Mouse (Mus musculus) ES-CJ7 (cell line): ENCODE measurements around the gene S1pr5.
"Not testable (repeated sequence)": the region's sequence is repeated elsewhere in the genome, so short reads cannot be mapped to it uniquely, and the experiment has no call there.

ENCODE experiments used
- DNase-seq: peaks from one replicate; pipeline ENCODE4 v3.0.0; 2011; ENCODE audit warnings: low read depth, low spot score

S1pr5 gene

DNA sequence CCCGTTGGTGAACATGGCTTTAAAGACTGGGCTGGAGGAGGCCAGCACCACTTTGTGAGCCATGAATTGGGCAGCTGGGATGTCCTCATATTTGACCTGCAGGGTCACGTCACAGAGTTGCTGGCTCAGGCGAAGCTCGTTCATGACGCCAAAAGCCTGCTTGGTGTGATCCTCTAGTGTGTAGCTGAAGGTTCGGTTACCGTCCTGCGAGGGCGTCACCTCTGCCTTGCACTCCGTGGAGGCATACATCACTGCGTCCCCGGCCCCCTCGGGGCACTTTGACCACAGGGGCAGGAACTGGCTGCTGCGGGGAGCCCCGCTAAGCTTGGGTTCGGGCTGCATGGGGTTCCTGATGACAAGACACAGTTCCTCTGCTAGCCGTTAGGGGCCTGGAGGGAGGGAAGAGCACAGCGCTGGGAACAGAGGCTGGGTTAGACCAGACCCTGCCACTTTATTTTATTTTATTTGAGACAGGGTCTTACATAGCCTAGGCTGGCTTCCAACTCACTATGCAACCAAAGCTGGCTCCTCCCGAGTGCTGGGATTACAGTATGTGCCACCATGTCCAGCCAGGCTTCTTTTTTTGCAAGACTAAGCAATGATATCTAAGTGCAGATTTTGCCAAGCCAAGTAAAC lies 10.8 kb downstream of the S1pr5 start:
- DNase-seq, result peak; percentile 71

DNA sequence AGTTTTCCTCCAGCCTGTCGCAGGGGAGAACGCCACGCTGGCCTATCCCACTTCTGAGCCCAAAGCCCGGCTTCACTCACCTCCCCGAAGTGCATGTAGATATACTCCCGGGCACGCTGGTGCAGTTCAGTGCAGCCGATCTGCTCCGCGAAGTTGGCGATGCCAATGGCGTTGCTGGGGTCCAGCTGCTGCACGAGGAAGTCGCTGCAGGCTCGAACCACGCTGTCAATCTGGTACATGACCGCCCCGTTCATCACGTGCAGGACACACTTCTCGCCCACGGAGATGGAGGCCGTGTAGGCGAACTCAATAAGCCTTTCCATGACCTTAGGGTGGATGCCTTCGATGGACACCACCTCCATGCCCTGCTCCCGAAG lies 11.3 kb downstream of the S1pr5 start:
- no peak for DNase-seq

- no peak for DNase-seq
Observed at GRCm38 (mm10) chr9:21235341-21235740, 12.9 kb downstream of the S1pr5 start.

- DNase-seq, result no peak
Observed at GRCm38 (mm10) chr9:21233805-21234204, 14.4 kb downstream of the S1pr5 start.

DNA sequence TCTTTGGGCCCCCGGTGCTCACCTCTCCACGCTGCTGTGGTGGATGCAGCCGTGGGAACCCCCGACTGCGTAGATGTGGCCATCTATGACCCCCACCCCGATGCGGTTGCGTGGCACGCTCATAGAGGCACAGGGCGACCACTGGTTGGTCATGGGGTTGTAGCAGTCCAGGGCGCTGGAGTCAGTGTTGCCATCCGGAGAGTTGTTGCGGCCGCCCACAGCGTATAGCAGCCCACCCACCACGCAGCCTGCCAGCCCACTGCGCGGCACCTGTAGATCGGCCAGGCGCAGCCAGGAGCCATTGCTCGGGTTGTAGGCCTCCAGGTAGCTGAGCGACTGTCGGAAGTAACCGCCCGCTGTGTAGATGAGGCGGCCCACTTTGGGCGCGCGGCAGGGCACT lies 14.9 kb downstream of the S1pr5 start:
- no peak for DNase-seq

DNA sequence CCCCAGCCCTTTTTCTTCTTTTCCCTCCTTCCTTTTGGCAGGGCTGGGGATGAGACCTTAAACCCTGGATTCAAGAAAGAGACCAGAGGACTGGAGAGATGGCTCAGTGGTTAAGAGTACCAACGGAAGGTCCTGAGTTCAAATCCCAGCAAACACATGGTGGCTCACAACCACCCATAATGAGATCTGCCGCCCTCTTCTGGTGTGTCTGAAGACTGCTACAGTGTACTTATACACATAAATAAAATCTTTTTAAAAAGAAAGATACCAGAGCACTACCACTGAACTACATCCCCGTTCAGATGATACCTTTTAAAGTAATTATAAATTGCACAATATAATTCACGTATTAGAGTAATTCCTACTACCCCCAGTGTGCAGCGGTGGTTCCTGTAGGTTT lies 15.4 kb downstream of the S1pr5 start:
- DNase-seq, result no peak

- DNase-seq, result no peak
Observed at GRCm38 (mm10) chr9:21231551-21231950, 16.7 kb downstream of the S1pr5 start.

- DNase-seq, result peak; percentile 87
Observed at GRCm38 (mm10) chr9:21227342-21227741, 20.9 kb downstream of the S1pr5 start.

- no peak for DNase-seq
Observed at GRCm38 (mm10) chr9:21225415-21225758, 22.9 kb downstream of the S1pr5 start.

- DNase-seq, result peak; percentile 54
Observed at GRCm38 (mm10) chr9:21224576-21225414, 23.4 kb downstream of the S1pr5 start.

GRCm38 (mm10) chr9:21223906-21224305 lies 24.3 kb downstream of the S1pr5 start:
- peak; percentile 96 for DNase-seq

- DNase-seq, result not testable (repeated sequence)
Observed at GRCm38 (mm10) chr9:21223490-21223889, 24.8 kb downstream of the S1pr5 start.

DNA sequence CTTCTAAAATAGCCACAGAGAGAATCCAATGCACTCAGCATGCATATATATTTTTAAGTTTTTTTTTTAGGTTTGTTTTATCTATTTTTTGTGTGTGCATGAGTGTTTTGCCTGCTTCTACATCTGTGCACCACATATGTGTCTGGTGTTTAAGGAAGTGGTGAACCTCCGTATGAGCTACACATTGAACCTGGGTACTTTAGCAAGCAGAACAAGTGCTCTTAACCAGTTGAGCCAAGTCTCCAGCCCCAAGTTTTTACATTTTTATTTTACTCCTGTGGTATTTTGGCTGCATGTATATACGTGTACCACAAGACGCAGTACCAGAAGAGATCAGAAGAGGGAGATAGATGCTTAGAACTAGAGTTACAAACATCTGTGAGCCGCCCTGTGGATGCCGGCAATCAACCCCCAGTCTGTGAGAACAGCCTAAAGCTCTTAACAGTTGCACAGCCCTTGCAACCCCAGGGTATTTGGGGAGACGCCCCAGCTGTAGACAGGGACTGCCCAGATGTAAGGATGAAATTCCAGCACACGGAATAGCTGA lies 26.8 kb downstream of the S1pr5 start:
- DNase-seq, result peak; percentile 94

DNA sequence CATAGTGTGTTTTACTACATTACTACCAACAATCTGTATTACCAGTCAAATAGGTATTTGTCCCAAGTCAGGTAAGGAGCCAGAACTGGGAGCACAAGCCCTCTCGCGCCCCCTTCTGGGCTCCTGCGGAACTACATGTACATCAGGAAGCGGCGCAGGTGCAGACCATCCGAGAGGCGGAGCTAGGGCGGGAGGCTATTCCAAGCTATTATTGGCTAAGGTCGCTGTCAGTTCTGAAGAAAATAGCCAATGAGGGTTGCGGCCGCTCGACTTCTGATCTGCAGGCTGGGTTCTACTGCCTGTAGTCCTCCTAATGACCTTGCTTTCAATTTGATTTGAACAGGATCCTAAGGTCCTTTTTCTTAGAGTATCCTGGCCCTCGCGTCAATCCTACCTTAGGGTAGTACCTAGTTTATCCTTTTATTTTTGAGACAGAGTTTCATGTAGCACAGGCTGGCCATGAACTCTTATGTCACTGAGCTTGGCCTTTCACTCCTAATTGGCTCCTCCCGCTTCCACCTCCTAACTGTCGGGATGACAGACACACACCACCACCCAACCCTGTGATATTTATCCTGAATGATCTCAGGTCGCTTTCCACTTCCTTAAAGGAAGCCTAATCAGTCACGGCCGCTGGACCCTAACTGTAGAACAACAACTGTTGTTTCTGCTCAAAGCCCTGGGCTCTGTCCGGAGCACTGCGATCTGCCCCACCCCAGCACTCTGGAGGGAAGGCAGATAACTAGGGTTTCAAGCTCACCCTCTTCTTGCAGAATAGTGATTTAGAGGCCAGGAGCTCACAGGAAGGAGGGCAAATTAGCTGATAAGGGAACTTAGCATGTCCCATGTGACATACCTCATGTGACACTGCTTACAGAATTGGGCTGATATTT lies 27.5 kb downstream of the S1pr5 start:
- peak; percentile 96 for DNase-seq

DNA sequence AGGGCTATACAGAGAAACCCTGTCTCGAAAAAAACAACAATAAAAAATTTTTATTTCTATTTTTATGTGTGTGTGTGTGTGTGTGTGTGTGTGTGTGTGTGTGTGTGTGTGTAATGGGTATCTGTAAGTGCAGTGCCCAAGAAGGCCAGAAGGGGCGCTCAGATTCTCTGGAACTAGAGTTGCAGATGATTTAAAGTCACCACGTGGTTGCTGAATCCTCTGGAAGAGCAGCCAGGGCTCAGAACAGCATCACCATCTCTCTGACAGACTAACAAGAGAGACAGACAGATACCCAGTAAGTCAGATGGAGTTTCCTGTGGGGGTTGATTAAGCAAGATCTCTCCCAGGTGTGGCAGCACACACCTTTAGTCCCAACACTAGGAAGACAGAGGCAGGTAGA lies 28.4 kb downstream of the S1pr5 start:
- peak; percentile 83 for DNase-seq

DNA sequence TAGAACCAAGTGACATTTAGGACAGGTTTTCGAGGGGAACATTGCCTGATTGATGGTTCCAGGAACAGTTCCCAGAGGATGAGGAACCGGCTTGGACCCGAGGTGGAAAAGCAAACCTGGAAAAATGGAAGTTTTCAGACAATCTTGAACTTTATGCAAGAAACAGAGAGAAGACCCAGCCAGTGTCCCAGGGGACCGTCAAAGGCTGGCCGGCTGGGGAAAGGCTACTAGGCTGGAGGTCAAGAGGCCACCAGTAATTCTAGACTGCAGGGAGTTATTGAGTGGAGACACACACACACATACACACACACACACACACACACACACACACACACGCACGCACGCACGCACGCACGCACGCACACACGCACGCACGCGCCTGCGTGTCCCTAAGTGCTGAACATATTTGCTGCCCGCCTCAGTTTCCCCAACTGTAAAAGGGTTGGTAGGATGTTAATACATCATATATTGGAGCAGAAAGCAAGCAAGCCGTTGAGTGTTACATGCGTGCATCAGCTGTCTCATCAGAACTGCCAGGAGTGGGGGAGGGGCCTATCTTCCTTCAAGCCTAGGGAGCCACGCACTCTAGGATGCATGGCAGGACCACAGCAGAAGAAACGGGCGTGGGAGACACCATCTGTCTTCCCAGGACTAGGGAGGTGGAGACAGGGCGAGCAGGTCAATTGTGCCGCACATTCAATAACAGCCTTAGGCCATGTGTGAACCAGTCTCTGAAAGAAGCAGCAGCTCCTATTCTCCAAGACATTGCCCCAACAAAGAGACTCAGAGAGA lies 32.0 kb downstream of the S1pr5 start:
- peak; percentile 36 for DNase-seq

DNA sequence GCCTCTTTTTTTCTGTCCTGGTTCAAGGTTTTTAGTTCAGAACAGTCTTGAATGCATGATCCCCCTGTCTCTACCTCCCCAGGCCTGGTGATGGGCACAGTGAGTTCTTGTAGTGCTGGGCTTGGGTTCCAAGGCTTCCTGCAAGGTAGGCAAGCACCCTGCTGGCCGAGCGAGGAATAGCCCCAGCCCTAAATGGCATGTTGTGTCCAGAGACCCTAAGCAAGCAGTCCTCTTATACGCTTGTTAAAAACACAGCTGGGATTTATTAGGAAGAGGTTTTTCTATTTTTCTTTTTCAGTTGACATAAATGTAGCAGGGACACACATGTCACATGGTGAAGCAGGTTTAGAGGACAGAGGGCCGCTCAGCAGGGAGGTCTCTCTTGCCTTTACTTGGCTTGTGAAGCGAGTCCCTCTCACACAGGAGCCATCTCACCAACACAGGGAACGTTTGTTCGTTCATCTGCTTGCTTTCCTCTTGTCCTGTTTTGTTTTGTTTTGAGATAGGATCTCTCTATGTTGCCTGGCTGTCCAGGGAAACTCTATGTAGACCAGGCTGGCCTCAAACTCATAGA lies 34.5 kb downstream of the S1pr5 start:
- DNase-seq, result peak; percentile 77

GRCm38 (mm10) chr9:21211624-21212023 lies 36.6 kb downstream of the S1pr5 start:
- DNase-seq, result no peak

DNA sequence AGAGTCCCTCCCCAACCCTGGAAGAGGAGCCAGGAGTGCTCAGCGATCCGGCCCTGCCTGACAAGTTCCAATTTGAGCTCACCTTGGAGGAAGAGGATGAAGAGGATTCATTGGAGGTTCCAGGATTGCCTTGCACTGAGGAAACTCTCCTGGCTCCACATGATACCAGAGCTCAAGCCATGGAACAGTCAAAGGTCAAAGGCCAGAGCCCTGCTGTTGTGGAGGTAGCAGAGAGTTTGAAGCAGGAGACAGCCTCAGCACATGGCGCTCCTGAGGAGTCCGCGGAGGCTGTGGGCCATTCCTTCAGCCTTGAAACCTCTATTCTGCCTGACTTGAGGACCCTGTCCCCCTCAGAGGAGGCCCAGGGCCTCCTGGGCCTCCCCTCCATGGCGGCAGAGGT lies 37.4 kb downstream of the S1pr5 start:
- DNase-seq, result no peak

DNA sequence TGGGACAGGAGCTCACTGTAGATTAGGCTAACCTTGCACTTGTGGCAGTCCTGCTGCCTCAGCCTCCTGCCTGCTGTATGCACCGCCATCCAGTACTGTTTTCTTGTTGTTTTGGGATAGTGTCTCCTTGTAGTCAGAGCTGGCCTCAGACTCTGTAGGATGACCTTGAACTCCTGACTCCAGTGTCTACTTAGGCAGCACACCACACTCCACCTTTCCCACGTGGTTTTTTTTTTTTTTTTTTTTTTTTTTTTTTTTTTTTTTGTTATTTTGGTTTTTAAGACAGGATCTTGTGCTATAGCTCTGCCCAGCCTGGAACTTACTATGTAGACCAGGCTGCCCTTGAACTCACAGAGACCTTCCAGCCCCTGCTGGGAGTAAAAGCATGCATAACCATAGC lies 39.6 kb downstream of the S1pr5 start:
- peak; percentile 46 for DNase-seq

GRCm38 (mm10) chr9:21206848-21207247 lies 41.4 kb downstream of the S1pr5 start:
- DNase-seq, result no peak
